Mouse (Mus musculus): Measurements from ENCODE around the gene Vars.
"Not testable (repeated sequence)": the region's sequence is repeated elsewhere in the genome, so short reads cannot be mapped to it uniquely, and the experiment has no call there.

Gene Vars

DNA sequence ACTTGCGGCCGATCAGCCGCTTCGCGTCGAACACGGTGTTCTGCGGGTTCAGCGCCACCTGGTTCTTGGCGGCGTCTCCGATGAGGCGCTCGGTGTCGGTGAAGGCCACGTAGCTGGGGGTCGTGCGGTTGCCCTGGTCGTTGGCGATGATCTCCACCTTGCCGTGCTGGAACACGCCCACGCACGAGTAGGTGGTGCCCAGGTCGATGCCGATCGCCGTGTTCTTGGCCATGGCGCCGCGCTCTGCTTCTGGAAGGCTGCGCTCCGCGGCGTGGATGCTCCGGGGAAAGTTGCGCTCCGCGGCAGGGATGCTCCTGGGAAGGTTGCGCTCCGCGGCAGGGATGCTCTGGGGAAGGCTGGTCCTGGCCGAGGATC lies 29.1 kb upstream of the Vars start:
- DNase-seq (ENCODE audit: extremely low read depth, low read depth), result not testable (repeated sequence)

DNA sequence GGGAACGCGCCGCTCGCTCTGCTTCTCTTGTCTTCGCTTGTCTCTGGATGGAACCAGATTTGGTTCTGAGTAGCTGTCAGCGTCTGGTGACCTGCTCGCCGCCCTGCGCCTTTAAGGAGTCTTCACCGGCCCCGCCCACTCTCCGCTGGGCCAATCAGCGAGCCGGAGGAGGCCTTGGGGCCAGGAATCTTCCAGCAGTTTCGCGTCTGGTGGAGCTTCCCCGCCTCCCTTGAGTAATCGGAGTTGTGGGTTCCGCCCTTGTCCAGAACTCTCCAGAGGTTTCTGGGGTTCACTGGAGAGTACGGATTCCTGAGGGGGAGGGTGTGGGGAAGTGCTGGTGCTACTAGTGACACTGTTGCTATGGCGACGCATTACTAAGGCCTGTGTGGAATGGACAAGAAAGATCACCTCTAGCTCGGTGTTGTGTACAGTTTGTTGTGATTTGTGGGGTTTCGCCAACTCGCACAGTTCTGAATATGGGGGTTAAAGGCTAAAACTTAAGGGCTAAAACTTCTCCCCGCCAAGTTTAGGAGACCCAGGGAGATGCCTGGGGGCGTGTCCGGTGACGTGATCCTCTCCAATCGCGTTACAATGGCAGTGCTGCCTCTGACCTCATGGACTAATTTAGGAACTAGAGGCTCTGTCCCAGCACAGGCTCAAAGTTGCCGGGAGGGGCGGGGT lies 28.6 kb upstream of the Vars start, which contains the start of the genes Hspa1a and Hspa1l:
Gene Hspa1a (minus strand): TSS at position 88 of the 681 bp plus-strand sequence.
Gene Hspa1l (plus strand): TSS at position 635 of the 681 bp plus-strand sequence.
- not testable (repeated sequence) for DNase-seq (ENCODE audit: extremely low read depth, low read depth)

DNA sequence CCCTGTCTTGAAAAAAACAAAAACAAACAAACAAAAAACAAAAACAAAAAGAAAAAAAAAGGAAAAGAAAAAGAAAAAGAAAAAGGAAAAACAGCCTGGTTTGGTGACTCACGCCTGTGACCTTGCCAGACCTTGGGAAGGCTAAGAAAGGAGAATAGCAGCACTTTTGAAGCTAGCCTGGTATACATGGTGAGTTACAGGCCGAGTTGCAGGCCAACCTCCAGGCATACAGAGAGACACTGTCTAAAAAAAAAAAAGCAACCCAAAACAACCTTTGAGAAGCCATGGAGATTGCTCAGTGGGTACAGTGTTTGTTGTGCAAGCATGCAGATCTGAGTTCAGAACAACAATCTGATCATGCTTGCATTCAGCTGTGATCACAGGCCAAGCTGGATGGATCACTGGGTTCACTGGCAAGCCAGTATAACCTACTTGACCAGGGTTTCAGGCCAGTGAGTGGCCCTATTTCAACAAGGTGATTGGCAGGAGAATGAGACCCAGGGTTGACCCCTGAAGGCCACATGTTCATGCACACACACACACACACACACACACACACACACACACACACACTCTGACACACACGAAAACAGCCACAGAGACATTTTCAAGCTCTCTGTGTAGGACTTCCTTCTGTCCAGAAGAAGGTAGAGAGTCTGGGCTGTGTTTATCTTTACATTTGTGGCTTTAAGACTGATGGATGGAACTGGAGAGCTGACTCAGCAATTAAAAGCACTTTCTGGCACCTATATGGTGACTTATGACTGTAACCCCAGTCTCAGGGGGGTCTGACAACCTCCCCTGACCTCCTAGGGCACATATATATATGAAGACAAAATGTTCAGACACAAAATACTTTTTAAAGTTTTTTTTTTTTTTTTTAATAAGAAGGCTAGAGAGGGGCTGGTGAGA lies 24.9 kb upstream of the Vars start:
- DNase-seq (ENCODE audit: extremely low read depth, low read depth), result no peak

DNA sequence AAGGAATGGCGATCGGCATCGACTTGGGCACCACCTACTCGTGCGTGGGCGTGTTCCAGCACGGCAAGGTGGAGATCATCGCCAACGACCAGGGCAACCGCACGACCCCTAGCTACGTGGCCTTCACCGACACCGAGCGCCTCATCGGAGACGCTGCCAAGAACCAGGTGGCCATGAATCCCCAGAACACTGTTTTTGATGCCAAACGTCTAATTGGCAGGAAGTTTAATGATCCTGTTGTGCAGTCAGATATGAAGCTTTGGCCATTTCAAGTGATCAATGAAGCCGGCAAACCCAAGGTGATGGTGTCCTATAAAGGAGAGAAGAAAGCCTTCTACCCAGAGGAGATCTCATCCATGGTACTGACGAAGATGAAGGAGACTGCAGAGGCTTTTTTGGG lies 23.8 kb upstream of the Vars start:
- DNase-seq (ENCODE audit: extremely low read depth, low read depth), result no peak

DNA sequence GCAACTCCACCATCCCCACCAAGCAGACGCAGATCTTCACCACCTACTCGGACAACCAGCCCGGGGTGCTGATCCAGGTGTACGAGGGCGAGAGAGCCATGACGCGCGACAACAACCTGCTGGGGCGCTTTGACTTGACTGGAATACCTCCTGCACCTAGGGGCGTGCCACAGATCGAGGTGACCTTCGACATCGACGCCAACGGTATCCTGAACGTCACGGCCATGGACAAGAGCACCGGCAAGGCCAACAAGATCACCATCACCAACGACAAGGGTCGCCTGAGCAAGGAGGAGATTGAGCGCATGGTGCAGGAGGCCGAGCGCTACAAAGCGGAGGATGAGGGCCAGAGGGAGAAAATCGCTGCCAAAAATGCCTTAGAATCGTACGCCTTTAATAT lies 22.5 kb upstream of the Vars start:
- no peak for DNase-seq (ENCODE audit: extremely low read depth, low read depth)

DNA sequence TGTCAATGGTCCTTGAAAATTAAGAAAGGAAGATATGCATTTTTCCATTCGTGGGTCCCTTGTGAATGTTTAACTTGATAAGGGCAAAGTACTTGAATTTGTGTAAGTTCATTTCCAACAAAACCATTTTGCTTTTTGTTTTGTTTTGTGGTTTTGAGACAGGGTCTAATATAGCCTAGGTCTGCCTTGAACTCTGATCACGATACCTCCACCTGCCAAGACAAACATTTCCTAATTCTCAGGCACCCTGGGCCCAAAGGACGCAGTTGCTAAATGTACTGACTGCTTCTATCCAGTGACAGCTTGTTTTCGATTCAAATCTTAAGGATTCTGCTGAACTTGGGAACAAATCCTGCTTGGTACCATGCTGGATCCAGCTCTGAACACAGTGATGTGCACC lies 21.2 kb upstream of the Vars start:
- no peak for DNase-seq (ENCODE audit: extremely low read depth, low read depth)

DNA sequence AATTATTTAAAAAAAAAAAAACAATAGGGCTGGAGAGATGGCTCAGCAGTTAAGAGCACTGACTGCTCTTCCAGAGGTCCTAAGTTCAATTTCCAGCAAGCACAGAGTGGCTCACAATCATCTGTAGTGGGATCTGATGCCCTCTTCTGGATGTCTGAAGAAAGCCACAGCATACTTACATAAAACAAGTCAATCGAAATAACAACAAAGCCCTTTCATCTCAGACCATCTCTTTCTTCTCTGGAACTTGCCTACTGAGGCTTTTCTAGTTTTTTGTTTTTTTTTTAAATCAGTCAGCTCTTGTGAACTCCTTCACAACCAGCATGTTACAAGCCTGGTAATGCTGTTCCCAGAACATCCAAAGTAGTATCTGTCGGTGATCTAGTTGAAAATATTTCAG lies 20.1 kb upstream of the Vars start:
- DNase-seq (ENCODE audit: extremely low read depth, low read depth), result no peak

DNA sequence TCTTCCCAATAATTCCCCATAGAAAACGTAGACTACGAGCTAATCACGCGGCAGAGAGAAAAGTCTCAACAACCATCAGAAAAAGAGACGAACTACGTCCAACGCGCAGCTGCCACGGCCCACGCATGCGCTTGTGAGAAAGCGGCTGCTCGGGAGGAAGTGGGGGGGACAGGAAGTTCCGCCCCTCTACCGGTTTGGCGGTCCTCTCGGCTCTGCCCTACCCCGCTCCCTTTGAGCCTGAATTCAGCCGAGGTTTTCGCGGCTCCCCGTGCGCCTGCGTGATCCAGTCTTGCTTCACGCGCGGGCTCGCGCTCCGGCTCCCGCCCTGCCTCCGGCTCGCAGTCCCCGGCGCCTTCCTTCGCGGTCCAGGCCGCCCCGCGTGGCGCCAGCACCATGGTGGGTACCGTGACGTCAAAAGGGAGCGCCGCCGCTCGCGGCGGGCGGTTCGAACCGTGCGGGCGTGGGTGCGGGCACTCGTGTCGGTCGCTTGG lies 19.1 kb upstream of the Vars start, which contains the start of gene Lsm2:
Gene Lsm2 (plus strand): TSS at position 173 of the 491 bp plus-strand sequence.
- DNase-seq (ENCODE audit: extremely low read depth, low read depth), result no peak

DNA sequence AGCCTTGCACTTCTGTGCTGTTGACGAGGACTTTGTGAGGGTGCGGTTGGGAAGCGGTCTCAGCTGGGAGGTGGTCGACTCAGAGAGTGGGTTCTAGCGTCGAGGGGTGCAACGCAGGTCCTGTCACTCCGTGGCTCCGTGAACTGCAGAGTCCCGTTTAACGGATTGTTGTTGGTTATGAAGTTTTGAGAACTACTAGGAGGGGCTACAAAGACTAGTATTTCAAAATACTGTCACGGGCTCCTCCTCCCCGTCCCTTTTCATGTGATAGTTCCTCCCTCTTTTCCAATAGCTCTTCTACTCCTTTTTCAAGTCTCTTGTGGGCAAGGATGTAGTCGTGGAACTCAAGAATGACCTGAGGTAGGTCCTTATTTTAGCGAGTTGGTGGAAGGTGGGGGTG lies 18.5 kb upstream of the Vars start:
- no peak for DNase-seq (ENCODE audit: extremely low read depth, low read depth)

DNA sequence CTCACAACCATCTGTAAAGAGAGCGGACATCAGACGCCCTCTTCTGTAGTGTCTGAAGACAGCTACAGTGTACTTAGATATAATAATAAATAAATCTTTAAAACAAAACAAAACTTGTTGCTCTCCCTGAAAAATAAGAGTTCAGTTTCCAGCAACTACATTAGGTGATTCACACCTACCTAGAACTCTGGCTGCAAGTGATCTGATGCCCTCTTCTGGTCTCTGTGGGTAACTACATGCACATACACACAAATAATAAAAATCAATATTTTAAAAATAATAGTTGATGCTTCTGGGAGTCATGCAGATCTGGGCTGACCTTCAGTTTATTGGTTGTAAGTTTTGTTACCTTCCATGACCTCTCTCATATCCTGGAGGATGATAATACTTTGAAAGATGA lies 16.6 kb upstream of the Vars start:
- DNase-seq (ENCODE audit: extremely low read depth, low read depth), result no peak

DNA sequence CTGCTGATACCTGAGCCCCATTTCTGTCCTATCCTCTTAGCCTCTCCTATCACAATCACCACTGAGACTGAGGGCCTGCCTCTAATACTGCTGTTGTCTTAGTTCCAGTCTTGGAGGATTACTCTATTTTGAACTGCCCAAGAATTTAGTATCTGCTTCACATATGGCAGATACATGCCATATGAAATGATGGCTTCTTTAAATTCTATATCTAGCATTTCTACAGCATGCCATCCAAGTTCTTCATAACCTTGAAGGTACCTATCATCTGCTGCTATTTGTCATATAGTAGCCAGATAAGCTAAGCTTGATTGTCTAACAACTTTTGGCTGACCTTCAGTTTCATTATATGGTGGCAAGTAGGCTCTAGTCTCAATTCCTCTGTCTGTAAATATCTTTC lies 6.0 kb upstream of the Vars start:
- no peak for DNase-seq (ENCODE audit: extremely low read depth, low read depth)

DNA sequence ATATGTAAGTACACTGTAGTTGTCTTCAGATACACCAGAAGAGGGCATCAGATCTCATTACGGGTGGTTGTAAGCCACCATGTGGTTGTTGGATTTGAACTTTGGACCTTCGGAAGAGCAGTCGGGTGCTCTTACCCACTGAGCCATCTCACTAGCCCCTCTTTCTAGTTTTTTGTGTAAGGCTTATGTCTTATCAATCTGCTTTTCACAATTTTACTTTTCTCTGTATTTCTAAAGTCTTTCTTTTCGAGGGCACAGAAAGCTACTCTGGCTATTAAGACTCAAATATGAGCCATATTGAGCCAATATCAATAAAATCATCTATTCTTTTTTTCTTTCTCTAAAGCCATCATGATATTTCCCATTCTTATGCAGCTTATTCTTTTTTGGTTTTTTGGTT lies 5.6 kb upstream of the Vars start:
- DNase-seq (ENCODE audit: extremely low read depth, low read depth), result not testable (repeated sequence)

DNA sequence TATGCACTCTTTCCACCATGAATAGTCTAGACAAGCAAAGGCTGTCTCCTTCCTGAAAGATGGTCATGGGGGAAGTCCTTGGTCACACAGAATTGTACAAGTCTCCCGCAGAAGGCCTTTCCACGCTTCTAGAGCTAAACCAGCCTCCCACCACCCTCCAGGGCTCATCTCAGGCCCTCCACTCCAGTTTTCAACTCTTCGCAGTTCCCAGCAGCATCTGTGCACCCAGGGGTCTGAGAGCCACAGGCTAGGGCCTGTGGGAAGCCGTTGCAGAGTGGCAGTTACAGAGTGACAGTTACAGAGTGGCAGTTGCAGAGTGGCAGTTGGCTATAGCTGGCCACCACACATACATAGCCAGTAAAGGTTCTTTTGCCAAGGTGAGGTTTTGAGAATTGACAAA lies 4.9 kb upstream of the Vars start:
- not testable (repeated sequence) for DNase-seq (ENCODE audit: extremely low read depth, low read depth)

DNA sequence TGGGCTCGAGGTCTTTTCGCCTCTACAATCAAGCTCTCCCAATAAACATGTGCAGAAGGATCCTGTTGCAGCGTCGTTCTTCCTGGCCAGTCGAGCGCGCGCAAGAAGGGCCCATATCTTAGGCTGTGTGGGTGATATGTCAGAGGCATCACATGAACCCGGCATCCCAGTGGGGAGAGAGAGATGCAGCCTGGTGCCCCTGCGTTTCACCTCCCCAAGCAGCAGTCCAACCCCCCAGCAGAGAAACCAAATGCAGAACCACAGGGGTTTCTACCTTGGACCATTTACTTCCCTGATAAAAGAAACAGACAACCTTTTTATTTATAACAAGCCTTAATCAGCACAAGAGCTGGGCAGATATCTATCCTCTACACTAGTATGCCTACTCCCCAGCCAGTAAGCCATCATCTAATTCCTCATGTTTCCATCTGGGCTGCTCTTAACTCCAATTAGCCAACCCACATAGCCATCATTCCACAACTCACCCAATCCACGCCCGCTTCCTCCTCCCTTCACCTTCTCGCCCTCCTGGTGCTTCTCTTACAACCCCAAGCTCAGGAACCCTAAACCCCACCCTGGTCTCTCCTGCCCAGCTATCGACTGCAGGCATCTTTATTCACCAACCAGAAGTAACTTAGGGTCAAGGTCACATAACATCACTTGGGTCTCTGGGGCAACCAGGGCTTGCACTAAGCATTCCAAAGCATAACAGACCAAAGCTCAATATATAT lies 4.2 kb upstream of the Vars start:
- no peak for DNase-seq (ENCODE audit: extremely low read depth, low read depth)

DNA sequence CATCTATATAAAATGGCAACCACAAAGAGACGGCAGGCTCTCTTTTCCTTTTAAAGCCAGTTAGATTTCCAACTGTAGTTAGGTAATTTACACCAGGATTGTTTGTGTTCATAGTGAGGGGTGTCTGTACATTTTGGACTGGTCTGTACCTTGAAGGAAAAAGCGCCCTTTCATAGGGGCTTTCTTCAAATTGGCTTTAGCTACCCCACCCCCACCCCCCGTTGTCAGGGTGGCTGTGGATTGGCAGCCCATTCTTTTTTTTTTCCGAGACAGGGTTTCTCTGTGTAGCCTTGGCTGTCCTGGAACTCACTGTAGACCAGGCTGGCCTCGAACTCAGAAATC lies 3.7 kb upstream of the Vars start:
- no peak for DNase-seq (ENCODE audit: extremely low read depth, low read depth)

DNA sequence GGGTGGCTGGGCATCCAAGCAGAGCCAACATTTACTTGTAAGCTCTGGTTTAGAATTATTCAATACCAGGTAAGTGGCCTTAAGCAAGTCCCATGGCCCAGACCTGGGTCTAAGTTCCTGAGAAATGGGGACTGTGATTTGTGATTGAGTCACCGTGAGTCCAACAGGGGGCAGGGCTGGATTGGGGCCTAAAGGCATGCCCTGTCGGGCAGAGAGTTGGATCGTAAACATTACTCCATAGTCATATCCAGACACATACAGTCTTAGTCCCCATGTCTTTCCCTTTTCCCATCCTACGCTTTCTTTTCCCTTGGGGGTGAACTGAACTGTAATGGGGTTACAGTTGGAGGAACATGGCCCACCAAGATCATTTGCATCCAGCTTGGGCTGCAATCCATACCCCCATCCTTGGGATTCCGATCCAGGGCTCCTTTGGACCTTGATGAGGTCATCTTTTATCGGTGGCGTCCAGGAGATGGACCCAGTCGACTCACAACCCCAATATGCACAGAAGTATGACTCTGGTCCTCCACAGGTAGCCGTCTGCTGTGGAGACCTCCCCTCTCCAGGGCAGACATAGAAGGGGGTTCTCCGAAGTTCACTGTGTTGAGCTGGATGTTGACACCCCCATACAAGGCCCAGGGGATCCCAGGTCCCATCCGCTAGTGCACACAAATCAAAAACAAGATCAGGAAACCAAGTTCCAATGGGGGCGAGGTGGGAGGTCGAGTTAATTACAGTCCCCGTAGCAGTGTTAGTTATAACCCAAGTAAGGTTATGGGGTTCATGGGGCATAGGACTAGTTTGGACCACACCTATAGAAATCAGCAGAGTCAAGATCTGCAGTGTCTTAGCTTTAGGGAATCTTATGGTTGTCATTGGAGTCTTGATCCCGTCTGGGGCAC lies 2.0 kb upstream of the Vars start:
- DNase-seq (ENCODE audit: extremely low read depth, low read depth), result no peak

DNA sequence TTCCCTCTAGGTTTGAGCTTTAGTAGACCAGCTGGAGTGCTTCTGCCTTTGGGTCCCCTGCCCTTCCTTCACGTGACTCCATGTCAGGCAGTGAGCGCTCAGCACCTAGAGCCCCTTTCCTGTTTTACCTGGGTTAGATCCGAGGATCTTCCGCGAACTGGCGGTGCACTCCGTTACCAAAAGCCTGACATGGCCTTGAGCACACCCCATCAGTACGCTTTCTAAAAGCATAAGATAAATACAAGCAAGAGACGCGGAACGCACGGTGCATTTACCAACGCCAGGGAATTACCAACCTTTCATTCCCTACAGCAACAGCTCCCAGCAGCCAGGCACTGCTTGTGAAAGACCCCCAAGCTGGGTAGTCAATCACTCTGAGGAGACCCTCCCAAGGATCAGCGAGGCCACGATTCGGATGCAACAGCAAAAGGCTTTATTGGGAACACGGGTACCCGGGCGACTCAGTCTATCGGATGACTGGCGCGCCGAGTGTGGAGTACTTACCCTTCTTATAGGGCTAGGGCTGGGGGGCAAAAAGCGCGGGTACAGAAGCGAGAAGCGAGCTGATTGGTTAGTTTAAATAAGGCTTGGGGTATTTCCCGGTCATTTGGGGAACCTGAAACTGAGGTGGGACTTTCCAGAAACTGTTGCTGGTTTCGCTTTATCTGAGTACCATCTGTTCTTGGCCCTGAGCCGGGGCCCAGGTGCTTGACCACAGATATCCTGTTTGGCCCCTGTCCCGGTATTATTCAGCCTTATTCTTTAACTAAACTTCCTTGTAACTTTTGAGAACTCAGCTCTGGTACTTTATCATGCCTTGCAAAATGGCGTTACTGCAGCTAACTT lies 693 bp upstream of the Vars start:
- DNase-seq (ENCODE audit: extremely low read depth, low read depth), result not testable (repeated sequence)

DNA sequence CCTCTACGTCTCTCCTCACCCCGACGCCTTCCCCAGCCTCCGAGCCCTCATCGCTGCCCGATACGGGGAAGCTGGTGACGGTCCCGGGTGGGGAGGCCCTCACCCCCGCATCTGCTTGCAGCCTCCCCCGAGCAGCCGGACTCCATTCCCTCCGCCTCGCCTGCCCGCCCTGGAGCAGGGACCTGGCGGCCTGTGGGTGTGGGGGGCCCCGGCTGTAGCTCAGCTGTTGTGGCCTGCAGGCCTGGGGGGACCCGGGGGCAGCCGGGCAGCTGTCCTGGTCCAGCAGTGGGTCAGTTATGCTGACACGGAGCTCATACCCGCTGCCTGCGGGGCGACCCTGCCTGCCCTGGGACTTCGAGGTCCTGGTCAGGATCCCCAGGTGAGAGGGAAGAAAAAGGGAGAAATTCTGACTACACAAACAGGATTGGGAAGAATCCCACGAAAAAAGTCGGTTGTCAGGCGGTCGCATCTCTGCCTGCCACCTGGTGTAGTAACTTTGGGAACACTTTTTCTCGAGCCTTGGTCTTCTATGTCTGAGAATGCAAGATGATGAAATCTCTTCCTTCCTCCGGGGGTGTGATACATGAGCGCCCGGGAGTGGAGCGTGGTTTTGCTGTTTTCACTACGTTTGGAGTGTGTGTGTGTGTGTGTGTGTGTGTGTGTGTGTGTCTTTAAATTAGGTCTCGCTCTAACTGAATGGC lies 815 bp downstream of the Vars start:
- DNase-seq (ENCODE audit: extremely low read depth, low read depth), result no peak

DNA sequence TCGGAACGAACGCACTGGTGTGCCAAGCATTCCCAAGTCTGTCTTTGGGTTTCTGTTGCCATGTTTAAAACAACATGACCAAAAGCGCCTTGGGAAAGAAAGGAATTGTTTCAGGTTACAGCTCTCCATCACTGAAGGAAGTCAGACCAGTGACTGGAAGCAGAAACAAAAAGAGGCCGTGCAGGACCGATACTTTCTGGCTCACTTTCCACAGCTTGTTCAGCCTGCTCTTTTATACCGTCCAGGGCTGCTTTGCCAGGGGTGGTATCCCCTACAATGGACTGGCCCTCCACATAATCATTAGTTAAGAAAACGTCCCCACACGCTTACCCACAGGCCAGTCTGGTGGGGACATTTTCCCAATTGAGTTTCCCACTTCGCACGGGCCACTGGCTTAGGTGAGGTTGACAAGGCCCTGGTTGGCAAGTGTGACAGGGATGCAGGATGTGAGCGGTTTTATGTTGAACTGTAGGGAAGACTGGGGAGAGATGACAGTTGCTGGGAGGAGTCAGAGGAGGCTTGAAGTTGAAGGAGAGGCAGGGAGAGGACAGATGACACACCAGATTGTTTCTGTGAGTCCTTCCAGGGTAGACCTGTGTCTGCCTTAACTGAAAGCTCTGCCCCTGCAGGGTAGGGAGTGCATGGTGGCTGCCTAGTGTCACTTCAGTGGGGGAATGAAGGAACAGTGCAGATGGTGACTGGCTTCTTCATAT lies 1.5 kb downstream of the Vars start:
- DNase-seq (ENCODE audit: extremely low read depth, low read depth), result no peak
